Mouse (Mus musculus): ENCODE results near the gene Ubb. TPM values are rescaled to one million over a fixed set of nuclear protein-coding genes. Genes with fewer than 3 reads are reported as not detected.

The Ubb gene
- polyA plus RNA-seq, 1 experiment from 2014 or later = 2,876 TPM

Other genes with a start within 250 kb of the Ubb start
- 7.4 and 8.3 TPM in 2 replicates for gene Pigl, start 92.7 kb upstream of the Ubb start, polyA plus RNA-seq (2014; fragmentation: Nextera tagmentation; extraction: Ambion mirVana)
- 141 and 150 TPM in 2 replicates for gene Ncor1, start 92.6 kb upstream of the Ubb start, polyA plus RNA-seq (2014; fragmentation: Nextera tagmentation; extraction: Ambion mirVana)
- gene Cenpv, start 11.9 kb upstream of the Ubb start, polyA plus RNA-seq (2014; fragmentation: Nextera tagmentation; extraction: Ambion mirVana) = 29.8 and 37.7 TPM in 2 replicates
- gene Trpv2, start 23.3 kb downstream of the Ubb start, polyA plus RNA-seq (2014; fragmentation: Nextera tagmentation; extraction: Ambion mirVana) = 3.7 and 4.2 TPM in 2 replicates
- 19.4 and 21.2 TPM in 2 replicates for gene Lrrc75a, start 97.4 kb downstream of the Ubb start, polyA plus RNA-seq (2014; fragmentation: Nextera tagmentation; extraction: Ambion mirVana)
- gene Mmgt2, start 97.5 kb downstream of the Ubb start, polyA plus RNA-seq (2014; fragmentation: Nextera tagmentation; extraction: Ambion mirVana) = 55.9 and 56.7 TPM in 2 replicates
- gene Zfp287, start 180.7 kb downstream of the Ubb start, polyA plus RNA-seq (2014; fragmentation: Nextera tagmentation; extraction: Ambion mirVana) = 4.8 and 5.4 TPM in 2 replicates
- gene Gm10428, start 201.9 kb downstream of the Ubb start, polyA plus RNA-seq (2014; fragmentation: Nextera tagmentation; extraction: Ambion mirVana) = not detected in 2 replicates
- gene Zfp286, start 238.3 kb downstream of the Ubb start, polyA plus RNA-seq (2014; fragmentation: Nextera tagmentation; extraction: Ambion mirVana) = 8.4 and 13.9 TPM in 2 replicates

Data from heart, embryonic 14.5 days (tissue).